Mouse (Mus musculus) forebrain, embryonic 11.5 days (tissue): ENCODE measurements around the gene Arl6ip5. TPM values are rescaled to one million over a fixed set of nuclear protein-coding genes. Genes with fewer than 3 reads are reported as not detected.

Experiments used
- polyA plus RNA-seq: library from polyadenylated mRNA; unstranded; fragments of >200 nt; fragmentation: Nextera tagmentation; extraction: Ambion mirVana; gene quantifications from 2 replicates; pipeline ENCODE4 v1.2.1, GENCODE M21; 2014

The Arl6ip5 gene
- polyA plus RNA-seq, 1 experiment from 2014 or later = 36.4 TPM

Other genes with a start within 250 kb of the Arl6ip5 start
- gene Fam19a4, start 150.3 kb upstream of the Arl6ip5 start, polyA plus RNA-seq = 0.41 and 0.87 TPM in 2 replicates
- 8.9 and 9.1 TPM in 2 replicates for gene Eogt, start 61.5 kb upstream of the Arl6ip5 start, polyA plus RNA-seq
- gene Tmf1, start 31.6 kb upstream of the Arl6ip5 start, polyA plus RNA-seq = 28.2 and 30.7 TPM in 2 replicates
- gene Uba3, start 5.0 kb upstream of the Arl6ip5 start, polyA plus RNA-seq = 105 and 107 TPM in 2 replicates
- gene Lmod3, start 42.1 kb downstream of the Arl6ip5 start, polyA plus RNA-seq = not detected in 2 replicates